Mouse (Mus musculus) spleen, adult 18-20 months (tissue): ENCODE results near the gene Slc9a3r2.

ENCODE experiments used
- DNase-seq, 2 experiments: peaks; one replicate each; pipeline ENCODE4 v3.0.0; 2022; ENCODE audit warnings: mixed read lengths in 2 of 2

The Slc9a3r2 gene

GRCm38 (mm10) chr17:24591695-24592094 lies 58.4 kb downstream of the Slc9a3r2 start:
- no peak for DNase-seq

DNA sequence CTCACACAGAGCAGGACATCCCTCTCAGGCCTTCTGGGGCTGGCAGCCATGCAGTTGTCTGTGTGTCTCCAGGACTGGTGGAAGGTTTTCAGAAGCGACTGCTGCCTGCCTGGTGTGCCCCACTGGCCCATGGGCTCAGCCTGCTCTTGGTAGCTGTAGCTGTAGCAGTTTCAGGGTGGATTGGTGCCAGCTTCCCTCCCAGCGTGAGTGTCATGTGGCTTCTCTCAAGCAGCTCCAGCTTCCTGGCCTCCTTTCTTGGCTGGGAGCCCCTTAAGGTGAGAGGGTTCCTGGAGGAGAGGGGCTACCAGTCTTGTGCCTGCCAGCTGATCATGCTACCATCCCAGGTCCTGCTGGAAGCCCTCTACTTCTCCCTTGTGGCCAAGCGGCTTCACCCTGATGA lies 59.2 kb downstream of the Slc9a3r2 start:
- DNase-seq, result no peak
